Comparison of ENCODE assay signal across 18 mouse cellular contexts in the genomic region with DNA sequence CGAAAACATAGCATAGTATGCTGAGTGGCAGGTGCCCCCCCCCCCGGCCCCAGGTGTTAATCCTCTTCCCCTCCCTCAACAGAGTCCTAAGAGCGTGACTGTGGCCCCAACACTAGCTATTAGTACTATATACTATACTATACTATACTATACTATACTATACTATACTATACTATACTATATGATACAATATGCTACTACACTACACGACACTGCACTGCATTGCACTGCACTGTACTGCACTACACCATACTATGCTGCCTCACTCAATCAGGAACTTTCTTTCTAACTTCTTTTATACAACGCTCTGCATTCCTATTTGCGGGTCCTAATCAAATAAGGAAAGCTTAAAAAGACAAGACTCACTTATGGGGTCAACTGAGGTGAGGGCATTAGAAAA.
"Had no signal": no experiment of that assay in that cellular context is flagged by ENCODE, and none has a peak within 500 bp of the region (broad histone marks: within the 10 kb centered on the region; RNA-seq: fewer than 3 reads in every experiment).

No protein-coding gene starts in this region.

- H3K36me3 ChIP-seq: kidney, embryonic 15.5 days; limb, embryonic 12.5 days; liver, embryonic 12.5 days; liver, embryonic 15.5 days; lung, embryonic 15.5 days; midbrain, embryonic 12.5 days had no signal

- H3K27me3 ChIP-seq: kidney, embryonic 15.5 days; liver, embryonic 12.5 days; liver, embryonic 15.5 days; lung, embryonic 15.5 days; megakaryocyte, embryonic 14.5 days; midbrain, embryonic 12.5 days had no signal

- DNase-seq: kidney, adult 8-10 months; kidney, postnatal 36 days; layer of hippocampus, postnatal 36 days; liver; lung, adult 18-20 months; lung, postnatal 10 days; lung, postnatal 36 days; thymus, adult 18-20 months; thymus, postnatal 36 days had no signal

- H3K4me3 ChIP-seq: kidney, embryonic 15.5 days; left cerebral cortex, adult 2 months; limb, embryonic 12.5 days; liver, embryonic 12.5 days; liver, embryonic 15.5 days; lung, embryonic 15.5 days; megakaryocyte, embryonic 14.5 days; midbrain, embryonic 12.5 days had no signal

- H3K4me1 ChIP-seq: liver, embryonic 15.5 days; midbrain, embryonic 12.5 days had no signal

- H3K9ac ChIP-seq: kidney, embryonic 15.5 days; limb, embryonic 12.5 days; liver, embryonic 12.5 days; liver, embryonic 15.5 days; lung, embryonic 15.5 days; midbrain, embryonic 12.5 days had no signal

- ATAC-seq: intestine, postnatal 0 days; liver, embryonic 12.5 days had no signal

- H3K27ac ChIP-seq: kidney, embryonic 15.5 days; left cerebral cortex, adult 2 months; limb, embryonic 12.5 days; liver, embryonic 12.5 days; liver, embryonic 15.5 days; midbrain, embryonic 12.5 days had no signal

- H3K4me2 ChIP-seq: kidney, embryonic 15.5 days; limb, embryonic 12.5 days; liver, embryonic 12.5 days; liver, embryonic 15.5 days; lung, embryonic 15.5 days; midbrain, embryonic 12.5 days had no signal

- H3K9me3 ChIP-seq: kidney, embryonic 15.5 days; limb, embryonic 12.5 days; liver, embryonic 12.5 days; liver, embryonic 15.5 days; lung, embryonic 15.5 days; megakaryocyte, embryonic 14.5 days; midbrain, embryonic 12.5 days had no signal
